Mouse (Mus musculus) monocyte, adult 2 months (primary cell): Measurements from ENCODE around the gene Taok3.
"Not testable (repeated sequence)": the region's sequence is repeated elsewhere in the genome, so short reads cannot be mapped to it uniquely, and the experiment has no call there.

Experiments
- DNase-seq, 2 experiments: peaks; one replicate each; pipeline ENCODE4 v3.0.0; 2022; ENCODE audit warnings: low spot score in 2 of 2, low read depth in 1 of 2

Gene Taok3

DNA sequence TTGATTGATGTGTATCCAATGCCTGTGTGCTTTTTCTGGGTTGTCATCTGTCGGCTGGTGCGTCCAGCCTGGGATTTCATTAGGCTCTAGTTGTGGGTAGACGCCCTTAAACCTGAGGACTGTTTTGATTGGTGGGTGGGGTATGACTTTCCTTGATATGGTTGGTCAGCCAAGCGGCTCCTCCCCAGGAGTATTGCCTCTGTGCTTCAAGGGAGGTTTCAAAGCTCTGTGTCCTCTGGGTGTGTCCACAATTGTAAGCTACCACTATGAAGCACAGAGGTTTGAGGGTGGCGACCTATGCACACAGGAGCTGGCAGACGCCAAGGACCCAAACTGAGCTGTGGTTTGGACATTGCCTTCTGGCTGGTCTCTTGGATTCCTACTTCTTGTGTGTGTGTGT lies 172.6 kb downstream of the Taok3 start:
- DNase-seq: no peak

- not testable (repeated sequence) for DNase-seq
Observed at GRCm38 (mm10) chr5:117293776-117294175, 173.8 kb downstream of the Taok3 start.

- DNase-seq: no peak
Observed at GRCm38 (mm10) chr5:117295011-117295410, 175.1 kb downstream of the Taok3 start.

DNA sequence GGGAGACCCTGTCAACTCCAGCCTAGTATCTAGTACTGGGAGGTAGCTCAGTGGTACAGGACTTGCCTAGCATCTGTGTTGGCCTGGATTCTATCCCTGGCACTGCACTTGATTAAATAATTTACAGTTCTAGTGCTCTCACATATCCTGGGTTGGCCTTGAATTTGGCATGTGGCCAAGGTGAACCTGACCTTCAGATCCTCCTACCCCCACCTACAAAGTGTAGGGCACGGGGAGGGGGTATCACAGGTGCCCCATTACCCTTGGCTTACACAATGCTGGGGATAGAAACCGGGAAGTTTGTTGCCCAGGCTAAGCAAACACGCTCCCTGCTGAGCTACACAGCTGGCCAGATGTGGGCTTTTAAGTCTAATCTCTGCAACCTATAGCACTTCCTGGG lies 183.0 kb downstream of the Taok3 start:
- DNase-seq: no peak

DNA sequence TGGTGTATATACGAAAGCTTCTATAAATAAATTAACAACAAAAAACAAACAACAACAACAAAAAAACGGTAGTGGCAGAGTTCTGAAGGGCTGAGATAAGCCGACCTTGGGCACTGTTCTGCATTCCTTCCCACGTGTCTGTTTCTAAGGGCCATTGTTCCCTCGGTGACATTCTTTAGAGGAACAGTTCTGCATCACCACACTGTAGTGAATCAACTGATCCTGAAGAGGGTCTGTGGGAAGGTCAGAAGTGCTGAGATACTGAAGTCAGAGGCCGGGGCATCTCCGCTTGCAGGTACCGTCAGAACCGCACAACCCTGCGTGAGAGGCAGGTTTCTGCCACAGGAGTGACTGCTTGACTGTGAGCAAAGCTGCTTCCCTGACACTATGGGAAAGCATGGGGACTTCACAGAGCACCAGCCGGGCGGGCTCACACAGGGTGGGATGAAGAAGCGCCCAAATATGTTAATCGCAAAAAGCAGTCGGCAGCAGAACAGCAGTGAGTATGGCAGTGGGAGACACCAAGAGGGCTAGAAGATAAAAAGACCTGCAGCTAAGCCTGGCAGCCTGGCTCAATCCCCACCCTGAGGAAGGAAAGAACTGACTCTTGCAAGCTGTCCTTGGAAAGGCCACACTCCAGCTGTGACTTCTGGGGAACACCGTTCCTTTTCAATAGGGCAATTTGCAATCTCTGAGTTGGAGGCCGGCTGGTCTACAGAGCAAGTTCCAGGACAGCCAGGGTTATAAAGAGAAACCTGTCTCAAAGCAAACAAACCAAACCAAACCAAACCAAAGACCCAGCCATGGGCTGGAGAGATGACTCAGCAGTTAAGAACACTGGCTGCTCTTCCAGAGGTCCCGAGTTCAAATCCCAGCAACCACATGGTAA lies 184.0 kb downstream of the Taok3 start:
- no peak for DNase-seq

GRCm38 (mm10) chr5:117304947-117305346 lies 185.0 kb downstream of the Taok3 start:
- peak; percentile 13 to 38 for DNase-seq

GRCm38 (mm10) chr5:117305754-117306153 lies 185.8 kb downstream of the Taok3 start:
- DNase-seq: no peak

- DNase-seq: no peak
Observed at GRCm38 (mm10) chr5:117306826-117307225, 186.9 kb downstream of the Taok3 start.

- DNase-seq: peak; percentile 17 to 53
Observed at GRCm38 (mm10) chr5:117307699-117308098, 187.8 kb downstream of the Taok3 start.

DNA sequence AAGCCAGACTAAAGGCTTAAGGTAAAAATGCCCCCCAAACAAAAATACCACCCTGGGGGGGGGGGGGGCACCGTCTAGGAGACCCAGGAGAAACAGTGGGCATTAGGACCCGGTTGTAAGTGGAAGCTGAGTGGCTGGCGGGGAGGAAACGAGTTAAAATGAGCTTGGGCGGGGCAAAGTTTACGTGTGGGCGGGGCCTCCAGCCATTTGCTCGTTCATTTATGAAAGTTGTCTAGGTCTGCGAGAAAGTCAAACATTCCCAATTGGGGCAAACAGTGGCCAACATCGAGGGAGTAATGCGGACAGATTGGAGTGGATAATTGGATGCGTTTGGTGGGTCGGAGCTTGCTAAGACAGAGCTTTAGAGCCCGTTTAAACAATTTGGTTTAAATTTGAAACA lies 193.5 kb downstream of the Taok3 start:
- DNase-seq: no peak

DNA sequence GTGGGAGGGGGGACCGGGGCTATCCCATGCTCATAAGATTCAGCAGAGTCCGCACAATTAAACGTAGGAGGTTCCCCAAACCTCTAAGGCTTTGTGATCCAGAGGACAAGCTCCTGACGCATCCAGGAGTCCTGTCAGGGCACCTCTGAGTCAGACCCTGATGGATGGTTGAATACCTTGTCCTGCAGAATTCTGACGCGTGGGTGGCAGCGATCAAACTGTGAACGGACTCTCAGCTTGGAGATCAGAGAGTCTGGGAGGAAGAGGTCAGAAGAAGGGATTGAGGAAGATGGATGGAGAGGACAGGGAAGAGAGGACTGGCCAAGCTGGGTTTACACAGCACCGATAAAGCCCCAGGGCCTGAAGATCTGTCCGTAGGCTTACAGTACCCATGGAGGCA lies 194.0 kb downstream of the Taok3 start:
- no peak for DNase-seq

DNA sequence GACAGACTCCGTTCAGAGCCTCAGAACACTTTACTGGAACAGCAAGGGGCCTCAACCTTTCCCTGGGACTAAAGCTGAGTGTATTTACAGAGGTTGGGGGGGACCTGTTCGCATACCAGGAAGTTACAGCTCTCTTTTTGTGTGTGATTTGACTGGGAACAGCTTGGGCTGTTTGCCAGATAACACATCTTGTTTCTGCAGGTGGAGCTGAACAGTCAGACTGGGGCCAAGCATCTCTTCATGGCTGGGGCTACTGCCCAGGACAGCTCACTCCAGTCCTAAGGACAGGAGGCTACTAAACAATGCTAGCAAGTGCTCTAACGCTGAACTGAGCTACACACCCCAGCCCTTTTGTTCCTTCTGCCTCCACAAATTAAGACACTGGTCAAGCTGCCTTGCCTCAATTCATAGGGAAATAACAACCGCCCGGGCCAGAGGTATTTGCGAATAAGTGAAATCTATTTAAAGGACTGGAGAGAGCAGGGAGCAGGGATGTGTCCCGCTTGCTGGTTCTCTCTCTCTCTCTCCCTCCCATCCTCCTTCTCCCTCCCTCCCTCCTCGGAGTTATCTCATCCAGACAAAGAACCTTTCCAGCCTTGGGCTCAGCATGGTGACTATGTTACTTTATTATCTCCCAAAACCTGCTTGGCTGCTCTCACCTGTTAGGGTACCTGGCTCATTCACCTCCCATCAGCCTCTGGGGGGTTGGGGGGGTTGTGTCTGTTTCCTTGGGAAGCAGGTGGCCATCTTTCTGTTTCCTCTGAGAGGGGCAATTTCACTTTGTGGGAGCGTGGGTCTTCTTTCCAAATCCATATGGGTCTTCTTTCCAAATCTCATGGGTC lies 194.9 kb downstream of the Taok3 start:
- no peak for DNase-seq

GRCm38 (mm10) chr5:117318741-117319629 lies 199.1 kb downstream of the Taok3 start, which contains the start of gene Vsig10:
Vsig10 (plus strand) TSS chr5:117319083.
- peak in 1 of 2 experiments; percentile 44 for DNase-seq

- no peak for DNase-seq
Observed at GRCm38 (mm10) chr5:117323751-117324150, 203.8 kb downstream of the Taok3 start.
